Mouse (Mus musculus): Measurements from ENCODE around the gene Slc2a6. TPM values are rescaled to one million over a fixed set of nuclear protein-coding genes. Genes with fewer than 3 reads are reported as not detected.

Gene Slc2a6
- total RNA-seq, 2 experiments from 2014 or later = 23.3 to 27.5 TPM

GRCm38 (mm10) chr2:26973960-26974359, 53.8 kb downstream of the Slc2a6 start:
- DNase-seq = no peak
- intact Hi-C loops (cut with DNase I) = no loop called here

- intact Hi-C loops (cut with DNase I) = no loop called here
Observed at GRCm38 (mm10) chr2:26973116-26973515, 54.7 kb downstream of the Slc2a6 start, which contains the start of gene Adamts13. TSS of gene Adamts13 (plus strand) at chr2:26973416.

More at GRCm38 (mm10) chr2:26973116-26973515, 54.7 kb downstream of the Slc2a6 start, which contains the start of gene Adamts13:
- DNase-seq = no peak

Other genes starting within 250 kb of the Slc2a6 start
- gene Abo, start 163.0 kb downstream of the Slc2a6 start, total RNA-seq (2021) = not detected
- gene Surf6, start 125.1 kb downstream of the Slc2a6 start, total RNA-seq (2021) = 10 to 100 TPM; 32.3 to 33.8 TPM
- 10 to 100 TPM; 52.3 to 56.2 TPM for gene Med22, start 117.3 kb downstream of the Slc2a6 start, total RNA-seq (2021)
- 100 to 1,000 TPM; 422 to 425 TPM for gene Rpl7a, start 117.2 kb downstream of the Slc2a6 start, total RNA-seq (2021)
- gene Surf2, start 111.6 kb downstream of the Slc2a6 start, total RNA-seq (2021) = 10 to 100 TPM; 34.8 to 35.1 TPM
- 10 to 100 TPM; 69.5 to 72.4 TPM for gene Surf1, start 111.5 kb downstream of the Slc2a6 start, total RNA-seq (2021)
- gene Surf4, start 94.1 kb downstream of the Slc2a6 start, total RNA-seq (2021) = 10 to 100 TPM; 61.0 to 67.1 TPM
- under 1 TPM in 1 of 2 experiments, not detected in 1; 0.18 TPM for gene Stkld1, start 94.0 kb downstream of the Slc2a6 start, total RNA-seq (2021)
- 10 to 100 TPM; 50.9 to 61.6 TPM for gene Rexo4, start 63.6 kb downstream of the Slc2a6 start, total RNA-seq (2021)
- not detected for gene Adamts13, start 54.6 kb downstream of the Slc2a6 start, total RNA-seq (2021)
- gene Cacfd1, start 18.1 kb downstream of the Slc2a6 start, total RNA-seq (2021) = 10 to 100 TPM; 73.1 to 80.5 TPM
- under 1 TPM in 1 of 2 experiments, not detected in 1; 0.42 TPM for gene Mymk, start 44.2 kb upstream of the Slc2a6 start, total RNA-seq (2021)
- gene Adamtsl2, start 51.4 kb upstream of the Slc2a6 start, total RNA-seq (2021) = 10 to 100 TPM; 23.8 to 25.1 TPM
- gene Fam163b, start 114.5 kb upstream of the Slc2a6 start, total RNA-seq (2021) = 10 to 100 TPM; 55.8 to 61.9 TPM
- gene Dbh, start 137.2 kb upstream of the Slc2a6 start, total RNA-seq (2021) = under 1 TPM; 0.30 to 0.58 TPM
- 1 to 10 TPM; 5.2 to 7.3 TPM for gene Sardh, start 220.3 kb upstream of the Slc2a6 start, total RNA-seq (2021)

Data from left cerebral cortex, postnatal 4 days (tissue).